Mouse (Mus musculus) embryonic facial prominence, embryonic 12.5 days (tissue): Measurements from ENCODE around the gene Sec14l1. TPM values are rescaled to one million over a fixed set of nuclear protein-coding genes. Genes with fewer than 3 reads are reported as not detected.
A peak's percentile ranks its signal among the peaks of the same experiment; 100 is the strongest.

Experiments used
- ATAC-seq: fragments of 200-750 bp; cut with Nextera tagmentation; 2 replicates; pipeline ENCODE4 v1.8.0; 2017; ENCODE audit not compliant: insufficient number of reproducible peaks, insufficient read depth, low FRiP score, low TSS enrichment
- H3K27ac ChIP-seq: fragments of 300-500 bp; sonication (generic); 2 replicates; pipeline ENCODE4 v1.5.1; 2016; ENCODE audit warnings: mild to moderate bottlenecking
- H3K27me3 ChIP-seq: fragments of 300-500 bp; sonication (generic); 2 replicates; pipeline ENCODE4 v1.6.1; 2016; ENCODE audit warnings: mild to moderate bottlenecking, moderate library complexity
- H3K36me3 ChIP-seq: fragments of 300-500 bp; sonication (generic); 2 replicates; pipeline ENCODE4 v1.6.1; 2016; ENCODE audit warnings: mild to moderate bottlenecking
- H3K4me1 ChIP-seq: fragments of 300-500 bp; sonication (generic); 2 replicates; pipeline ENCODE4 v1.6.1; 2016
- H3K4me2 ChIP-seq: fragments of 300-500 bp; sonication (generic); replicated peaks from 2 replicates; pipeline ENCODE4 v1.6.1; 2016; ENCODE audit warnings: mild to moderate bottlenecking, moderate library complexity
- H3K4me3 ChIP-seq: fragments of 300-500 bp; sonication (generic); 2 replicates; pipeline ENCODE4 v1.5.1; 2016; ENCODE audit warnings: mild to moderate bottlenecking
- H3K9ac ChIP-seq: fragments of 300-500 bp; sonication (generic); 2 replicates; pipeline ENCODE4 v1.6.1; 2016; ENCODE audit warnings: mild to moderate bottlenecking, moderate library complexity
- H3K9me3 ChIP-seq: fragments of 300-500 bp; sonication (generic); 2 replicates; pipeline ENCODE4 v1.6.1; 2016; ENCODE audit warnings: mild to moderate bottlenecking, moderate library complexity
- WGBS: fragments of 180-500 bp; shearing (Covaris S2); methylation state at CpG from one replicate; pipeline ENCODE4 v1.1.7; 2016; 5-methylcytosine and 5-hydroxymethylcytosine counted together
- microRNA-seq: library from miRNA; unstranded; fragments of <30 nt; microRNA quantifications from one replicate; pipeline ENCODE4, GENCODE M21; 2017
- polyA plus RNA-seq: library from polyadenylated mRNA; unstranded; fragments of >200 nt; fragmentation: Nextera tagmentation; extraction: Ambion mirVana; gene quantifications from 2 replicates; pipeline ENCODE4 v1.2.1, GENCODE M21; 2016

Sec14l1 gene
- polyA plus RNA-seq, 1 experiment from 2014 or later: 55.6 TPM

DNA sequence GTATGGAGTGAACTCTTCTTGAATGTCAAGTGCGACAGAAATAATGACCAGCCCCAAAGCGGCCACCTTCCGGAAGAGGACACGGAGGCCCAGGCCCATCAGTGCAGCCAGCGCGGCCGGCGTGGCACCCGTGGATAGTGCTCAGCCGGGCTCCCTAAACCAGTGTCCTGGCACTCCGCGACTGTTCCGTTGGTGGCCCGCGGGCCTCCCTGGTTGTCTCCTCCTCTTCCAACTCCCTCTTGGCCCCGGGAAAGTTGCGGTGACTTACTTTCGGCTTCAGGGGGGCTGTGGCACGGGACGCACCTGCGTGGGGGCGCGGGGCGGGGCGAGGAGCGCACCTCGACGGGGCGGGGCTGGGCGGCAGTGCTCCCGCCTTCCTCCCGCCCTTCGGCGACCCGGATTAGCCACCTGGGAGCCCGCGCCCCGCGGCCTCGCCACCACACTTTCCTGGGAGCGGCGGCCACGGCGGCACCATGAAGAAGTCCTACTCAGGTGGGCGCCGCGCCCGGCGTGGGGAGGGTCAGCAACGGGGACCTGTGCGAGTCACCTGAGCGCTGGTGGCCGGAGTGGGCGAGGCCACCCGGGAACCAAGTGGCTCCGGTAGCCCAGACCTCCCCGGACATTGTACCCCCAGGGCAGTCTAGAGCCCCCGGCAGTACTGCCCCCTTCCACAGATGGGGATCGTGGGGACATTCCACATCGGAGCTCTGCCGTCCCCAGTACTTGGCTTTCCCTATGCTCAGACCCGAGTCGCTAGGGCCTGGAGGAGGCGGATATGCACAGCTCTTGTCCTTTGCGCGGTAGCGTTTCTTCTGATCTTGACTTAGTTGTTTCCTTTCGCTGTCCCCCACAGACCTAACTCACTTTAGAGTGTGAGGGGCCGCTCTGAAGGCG, 84.6 kb downstream of the Sec14l1 start, which contains the start of gene Sept9:
Gene Sept9, plus strand, starts transcription at position 380 of the 894 bp plus-strand sequence.
- Histone ChIP-seq H3K27ac (no peak within 1 kb of the TSS), H3K27me3 (peaks cover 43% of the 10 kb centered on the region), H3K9ac (peak within 1 kb of the TSS; percentile 49), H3K9me3 (no peaks in the 10 kb centered on the region), H3K4me2 (peak within 1 kb of the TSS; percentile 89), H3K4me3 (peak within 1 kb of the TSS; percentile 51), H3K36me3 (no peaks in the 10 kb centered on the region), H3K4me1 (peaks cover 20% of the 10 kb centered on the region; the same call in 1 of the 2 replicates)
- WGBS: under 1% methylated on average over 69 of the region's 70 CpGs
- ATAC-seq: no peak

DNA sequence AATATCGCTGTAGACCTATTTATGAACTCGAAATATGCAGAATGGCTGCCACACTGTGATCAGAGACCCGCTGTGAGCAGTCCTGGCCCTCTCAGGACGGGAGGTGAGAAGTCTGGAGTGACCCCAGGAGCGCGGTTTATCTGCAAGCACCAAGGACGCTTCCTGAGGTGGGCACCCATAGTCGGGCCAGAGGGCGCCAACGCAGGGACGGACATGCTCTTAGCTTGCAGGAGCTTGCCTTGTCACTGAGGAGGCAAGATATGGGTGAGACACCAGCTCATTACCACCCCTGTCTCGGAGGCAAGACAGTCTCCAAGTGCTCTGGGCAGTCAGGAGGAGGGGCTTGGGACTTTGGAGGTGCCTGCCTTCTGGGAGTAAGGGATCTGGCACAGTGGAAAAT, 86.9 kb downstream of the Sec14l1 start:
- Histone ChIP-seq H3K4me1 (peaks cover 20% of the 10 kb centered on the region; the same call in 1 of the 2 replicates), H3K9ac (no peak overlapping the region), H3K4me2 (no peak overlapping the region), H3K9me3 (no peaks in the 10 kb centered on the region), H3K4me3 (no peak overlapping the region), H3K27ac (no peak overlapping the region), H3K36me3 (no peaks in the 10 kb centered on the region), H3K27me3 (peaks cover 43% of the 10 kb centered on the region)
- no peak for ATAC-seq
- WGBS: 86% methylated on average over 12 of the region's 12 CpGs

DNA sequence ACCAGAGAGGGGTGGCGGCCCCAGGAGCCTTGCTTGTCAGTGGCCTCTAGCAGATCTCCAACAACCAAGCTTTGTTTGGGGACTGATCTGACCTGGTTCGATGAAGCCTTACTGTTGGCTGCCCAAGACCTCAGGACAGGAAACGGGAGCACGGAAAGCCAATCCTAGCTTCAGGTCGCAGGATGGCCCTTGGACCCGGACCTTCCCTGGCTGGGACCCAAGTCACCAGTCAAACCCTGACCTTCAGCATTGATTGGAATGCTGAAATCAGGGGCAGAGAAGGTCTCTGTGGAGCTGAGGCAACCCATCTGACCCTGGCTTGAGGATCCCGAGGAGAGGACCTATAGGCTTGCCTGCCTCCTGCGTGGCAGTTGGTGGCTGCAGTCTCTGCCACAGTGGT, 89.6 kb downstream of the Sec14l1 start:
- Histone ChIP-seq H3K27me3 (peaks cover 24% of the 10 kb centered on the region), H3K4me3 (no peak overlapping the region), H3K4me1 (peaks cover 22% of the 10 kb centered on the region; the same call in 1 of the 2 replicates), H3K36me3 (no peaks in the 10 kb centered on the region), H3K9me3 (no peaks in the 10 kb centered on the region), H3K27ac (no peak overlapping the region), H3K4me2 (no peak overlapping the region), H3K9ac (no peak overlapping the region)
- no peak for ATAC-seq
- 65% methylated on average over 8 of the region's 8 CpGs for WGBS

GRCm38 (mm10) chr11:117205042-117205441, 90.1 kb downstream of the Sec14l1 start:
- Histone ChIP-seq H3K27ac (no peak overlapping the region), H3K9me3 (no peaks in the 10 kb centered on the region)
- 83% methylated on average over 6 of the region's 6 CpGs for WGBS

DNA sequence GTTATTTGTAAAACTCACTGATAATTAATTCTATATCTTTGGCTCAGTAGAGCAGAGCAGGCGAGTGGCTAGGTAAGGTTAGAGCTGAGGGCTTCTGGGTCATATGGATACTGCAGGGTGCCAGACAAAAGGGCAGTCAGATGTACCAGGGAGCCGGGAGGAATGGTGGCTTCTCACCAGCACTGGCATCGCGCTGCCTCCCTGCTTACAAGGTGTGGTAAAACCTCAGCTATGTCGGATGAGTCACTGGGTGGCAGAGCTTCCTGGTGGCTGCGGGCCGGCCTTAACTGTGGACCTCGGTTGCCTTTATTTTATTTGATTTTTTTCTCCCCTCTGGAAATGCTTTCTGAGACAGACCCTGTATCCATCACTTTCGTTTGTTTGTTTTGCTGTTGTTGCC, 90.5 kb downstream of the Sec14l1 start:
- Histone ChIP-seq H3K4me1 (peaks cover 17% of the 10 kb centered on the region; the same call in 1 of the 2 replicates), H3K36me3 (no peaks in the 10 kb centered on the region), H3K9me3 (no peaks in the 10 kb centered on the region), H3K27me3 (peaks cover 17% of the 10 kb centered on the region), H3K4me3 (no peak overlapping the region), H3K9ac (no peak overlapping the region), H3K27ac (no peak overlapping the region), H3K4me2 (no peak overlapping the region)
- 89% methylated on average over 9 of the region's 9 CpGs for WGBS
- ATAC-seq: no peak

More at GRCm38 (mm10) chr11:117205042-117205441, 90.1 kb downstream of the Sec14l1 start:
- Histone ChIP-seq H3K27me3 (peaks cover 20% of the 10 kb centered on the region), H3K9ac (no peak overlapping the region), H3K4me2 (no peak overlapping the region), H3K4me3 (no peak overlapping the region), H3K36me3 (no peaks in the 10 kb centered on the region), H3K4me1 (peaks cover 18% of the 10 kb centered on the region; the same call in 1 of the 2 replicates)
- no peak for ATAC-seq

DNA sequence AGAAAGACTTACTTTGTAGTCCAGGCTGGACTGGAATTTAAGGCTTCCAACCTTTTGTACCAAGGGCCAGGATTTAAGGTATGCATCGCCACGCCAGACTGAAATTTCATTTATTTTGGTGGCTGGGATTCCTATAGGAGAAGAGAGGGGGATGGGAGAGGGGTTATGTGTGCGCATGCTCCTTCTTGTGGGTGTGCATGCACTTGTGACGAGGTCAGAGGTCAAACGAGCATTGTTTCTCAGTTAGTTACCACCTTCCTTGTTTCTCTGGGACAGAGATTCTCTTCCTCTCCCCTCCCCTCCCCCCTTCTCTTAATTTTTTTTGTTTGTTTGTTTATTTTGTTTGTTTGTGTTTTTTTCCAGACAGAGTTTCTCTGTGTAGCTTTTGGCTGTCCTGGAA, 92.5 kb downstream of the Sec14l1 start:
- no peak for ATAC-seq
- H3K36me3 ChIP-seq: no peaks in the 10 kb centered on the region
- H3K9me3 ChIP-seq: no peaks in the 10 kb centered on the region
- no peak overlapping the region for H3K4me3 ChIP-seq
- 69% methylated on average over 5 of the region's 5 CpGs for WGBS
- H3K27ac ChIP-seq: no peak overlapping the region
- peaks cover 11% of the 10 kb centered on the region; the same call in 1 of the 2 replicates for H3K4me1 ChIP-seq
- H3K27me3 ChIP-seq: peaks cover 3% of the 10 kb centered on the region; the same call in 1 of the 2 replicates
- H3K4me2 ChIP-seq: no peak overlapping the region
- no peak overlapping the region for H3K9ac ChIP-seq

DNA sequence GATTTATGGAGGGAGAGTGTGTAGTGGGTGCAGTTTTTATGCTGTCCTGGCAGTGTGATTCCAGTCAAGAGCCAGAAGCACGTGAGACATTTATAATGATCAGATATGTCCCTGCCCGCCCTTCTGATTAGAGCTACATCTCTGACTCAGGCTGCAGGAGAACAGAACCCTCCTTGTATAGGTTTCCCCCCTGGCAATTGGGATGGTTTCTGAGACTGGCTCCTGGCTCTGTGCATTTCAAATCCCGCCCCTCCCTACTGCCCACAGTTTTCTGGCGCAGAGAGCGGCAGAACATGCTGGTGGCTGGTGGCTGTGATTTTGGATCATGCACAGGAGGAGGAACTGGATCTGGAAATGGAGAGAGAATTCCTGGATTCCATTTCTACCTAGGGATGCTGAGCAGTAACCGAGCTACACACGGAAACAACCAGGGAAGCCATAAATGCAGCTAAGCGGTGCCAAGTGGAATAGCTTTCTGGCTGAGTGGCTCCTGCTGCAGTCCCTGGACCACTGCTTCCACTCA, 93.2 kb downstream of the Sec14l1 start:
- no peak overlapping the region for H3K4me3 ChIP-seq
- no peaks in the 10 kb centered on the region for H3K9me3 ChIP-seq
- H3K4me1 ChIP-seq: peaks cover 11% of the 10 kb centered on the region; the same call in 1 of the 2 replicates
- ATAC-seq: no peak
- H3K4me2 ChIP-seq: no peak overlapping the region
- no peaks in the 10 kb centered on the region; the same call in 1 of the 2 replicates for H3K27me3 ChIP-seq
- WGBS: 58% methylated on average over 8 of the region's 8 CpGs
- 0 out of 2 replicates have a peak overlapping the region, but pooled peaks have one; percentile 4 for H3K27ac ChIP-seq
- H3K36me3 ChIP-seq: no peaks in the 10 kb centered on the region
- no peak overlapping the region for H3K9ac ChIP-seq

Small RNAs within 50 kb of the gene (microRNA-seq; reads per million reads assigned to microRNA genes)
- gene Gm24323: not detected
- 1.3 reads per million for gene Mir6516

Other genes with a start within 250 kb of the Sec14l1 start
- 3.8 and 4.4 TPM in 2 replicates for gene Mgat5b, start 196.3 kb upstream of the Sec14l1 start, polyA plus RNA-seq
- gene Sept9, start 84.5 kb downstream of the Sec14l1 start, polyA plus RNA-seq: 229 and 230 TPM in 2 replicates